Mouse (Mus musculus) midbrain, postnatal 0 days (tissue): Measurements from ENCODE around the gene D2hgdh. TPM values are rescaled to one million over a fixed set of nuclear protein-coding genes. Genes with fewer than 3 reads are reported as not detected.

Experiments used
- ATAC-seq: fragments of 200-750 bp; cut with Nextera tagmentation; 2 replicates; pipeline ENCODE4 v1.8.0; 2017; ENCODE audit warnings: moderate number of reproducible peaks, mild to moderate bottlenecking, moderate TSS enrichment, moderate library complexity; ENCODE audit not compliant: low FRiP score
- DNase-seq: peaks from one replicate; pipeline ENCODE4 v3.0.0-alpha.2; 2015; ENCODE audit warnings: low spot score
- H3K27ac ChIP-seq: fragments of 300-500 bp; sonication (generic); 2 replicates; pipeline ENCODE4 v1.5.1; 2014; ENCODE audit warnings: low read depth, mild to moderate bottlenecking, low read length, mixed read lengths
- H3K27me3 ChIP-seq: fragments of 300-500 bp; sonication (generic); 2 replicates; pipeline ENCODE4 v1.6.1; 2014; ENCODE audit warnings: low read length, control low read depth, mixed read lengths; ENCODE audit not compliant: insufficient read depth
- H3K36me3 ChIP-seq: fragments of 300-500 bp; sonication (generic); 2 replicates; pipeline ENCODE4 v1.6.1; 2014; ENCODE audit warnings: low read length, control low read depth, mixed read lengths; ENCODE audit not compliant: insufficient read depth
- H3K4me1 ChIP-seq: fragments of 300-500 bp; sonication (generic); 2 replicates; pipeline ENCODE4 v1.6.1; 2014; ENCODE audit warnings: mild to moderate bottlenecking, control low read depth, antibody characterized with exemption, low read length, mixed read lengths; ENCODE audit not compliant: insufficient read depth
- H3K4me2 ChIP-seq: fragments of 300-500 bp; sonication (generic); 2 replicates; pipeline ENCODE4 v1.6.1; 2014; ENCODE audit warnings: low read depth, mild to moderate bottlenecking, low read length, mixed read lengths; ENCODE audit not compliant: poor library complexity, severe bottlenecking
- H3K4me3 ChIP-seq: fragments of 300-500 bp; sonication (generic); 2 replicates; pipeline ENCODE4 v1.5.1; 2014; ENCODE audit warnings: low read depth, mild to moderate bottlenecking, low read length, moderate library complexity
- H3K9ac ChIP-seq: fragments of 300-500 bp; sonication (generic); replicated peaks from 2 replicates; pipeline ENCODE4 v1.6.1; 2014; ENCODE audit warnings: mild to moderate bottlenecking, low read length, moderate library complexity, mixed read lengths; ENCODE audit not compliant: poor library complexity, severe bottlenecking
- H3K9me3 ChIP-seq: fragments of 300-500 bp; sonication (generic); 2 replicates; pipeline ENCODE4 v1.6.1; 2016; ENCODE audit warnings: low read length, control low read depth
- CTCF ChIP-seq: IDR thresholded peaks from 2 replicates; pipeline ENCODE4 v1.5.1; 2016; ENCODE audit warnings: antibody characterized with exemption, mild to moderate bottlenecking
- WGBS: fragments of 180-500 bp; shearing (Covaris S2); extraction: QIAGEN DNeasy Blood & Tissue Kit; methylation state at CpG from one replicate; pipeline ENCODE4 v1.1.7; 2014; 5-methylcytosine and 5-hydroxymethylcytosine counted together
- polyA plus RNA-seq: library from polyadenylated mRNA; unstranded; fragments of >200 nt; fragmentation: Nextera tagmentation; extraction: Ambion mirVana; gene quantifications from 2 replicates; pipeline ENCODE4 v1.2.1, GENCODE M21; 2015
- total RNA-seq: library from RNA; depleted of rRNA; stranded (reverse); fragments of >200 nt; gene quantifications from 2 replicates; pipeline ENCODE4 v1.2.3, GENCODE M21; 2014

D2hgdh gene
- total and polyA plus RNA-seq, 2 experiments from 2014 or later = 8.6 to 20.0 TPM

DNA sequence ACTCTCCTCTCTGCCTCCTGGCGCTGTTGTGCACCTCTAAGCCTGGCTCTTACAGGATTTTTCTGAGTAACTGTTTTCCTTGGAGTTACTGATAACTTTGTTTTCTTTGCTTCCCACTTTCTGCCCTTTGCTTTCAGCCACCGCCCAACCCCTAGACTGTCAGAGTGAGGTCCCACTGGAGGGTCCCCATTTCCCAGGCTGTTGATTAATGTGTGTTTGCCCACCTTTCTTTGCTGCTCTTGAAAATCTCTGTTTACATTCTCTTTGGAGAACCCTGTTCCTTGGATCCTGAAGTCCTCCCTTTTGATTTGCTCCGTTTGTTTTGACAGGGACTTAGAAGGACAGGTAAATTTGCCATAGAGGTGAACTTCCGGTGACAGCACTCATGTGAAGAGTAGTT lies 15.8 kb upstream of the D2hgdh start:
- no peaks in the 10 kb centered on the region for H3K9me3 ChIP-seq
- no peaks in the 10 kb centered on the region for H3K27me3 ChIP-seq
- H3K4me1 ChIP-seq = peaks cover 4% of the 10 kb centered on the region; the same call in 1 of the 2 replicates
- peaks cover 37% of the 10 kb centered on the region for H3K36me3 ChIP-seq
- 95% methylated on average over 4 of the region's 4 CpGs for whole genome bisulfite sequencing
- H3K4me2 ChIP-seq = no peak overlapping the region
- DNase-seq = no peak
- no peak overlapping the region for H3K9ac ChIP-seq
- no peak overlapping the region for H3K4me3 ChIP-seq
- ATAC-seq = no peak
- TF ChIP-seq CTCF = no peak
- H3K27ac ChIP-seq = no peak overlapping the region

GRCm38 (mm10) chr1:93810011-93810410 lies 14.7 kb upstream of the D2hgdh start:
- TF ChIP-seq CTCF = no peak
- Histone ChIP-seq H3K4me3 (no peak overlapping the region), H3K27me3 (no peaks in the 10 kb centered on the region), H3K36me3 (peaks cover 43% of the 10 kb centered on the region), H3K9me3 (no peaks in the 10 kb centered on the region), H3K4me2 (no peak overlapping the region), H3K9ac (no peak overlapping the region), H3K27ac (no peak overlapping the region), H3K4me1 (no peaks in the 10 kb centered on the region)
- DNase-seq (no peak), ATAC-seq (no peak)
- WGBS = 92% methylated on average over 3 of the region's 3 CpGs

- Histone ChIP-seq H3K4me3 (no peak overlapping the region), H3K36me3 (peaks cover 54% of the 10 kb centered on the region), H3K4me1 (no peaks in the 10 kb centered on the region), H3K9ac (no peak overlapping the region), H3K9me3 (no peaks in the 10 kb centered on the region), H3K27ac (no peak overlapping the region), H3K27me3 (no peaks in the 10 kb centered on the region), H3K4me2 (no peak overlapping the region)
- TF ChIP-seq CTCF = no peak
- ATAC-seq (no peak), DNase-seq (no peak)
- 93% methylated on average over 8 of the region's 8 CpGs for WGBS
Measured at GRCm38 (mm10) chr1:93811495-93812039, 13.1 kb upstream of the D2hgdh start.

DNA sequence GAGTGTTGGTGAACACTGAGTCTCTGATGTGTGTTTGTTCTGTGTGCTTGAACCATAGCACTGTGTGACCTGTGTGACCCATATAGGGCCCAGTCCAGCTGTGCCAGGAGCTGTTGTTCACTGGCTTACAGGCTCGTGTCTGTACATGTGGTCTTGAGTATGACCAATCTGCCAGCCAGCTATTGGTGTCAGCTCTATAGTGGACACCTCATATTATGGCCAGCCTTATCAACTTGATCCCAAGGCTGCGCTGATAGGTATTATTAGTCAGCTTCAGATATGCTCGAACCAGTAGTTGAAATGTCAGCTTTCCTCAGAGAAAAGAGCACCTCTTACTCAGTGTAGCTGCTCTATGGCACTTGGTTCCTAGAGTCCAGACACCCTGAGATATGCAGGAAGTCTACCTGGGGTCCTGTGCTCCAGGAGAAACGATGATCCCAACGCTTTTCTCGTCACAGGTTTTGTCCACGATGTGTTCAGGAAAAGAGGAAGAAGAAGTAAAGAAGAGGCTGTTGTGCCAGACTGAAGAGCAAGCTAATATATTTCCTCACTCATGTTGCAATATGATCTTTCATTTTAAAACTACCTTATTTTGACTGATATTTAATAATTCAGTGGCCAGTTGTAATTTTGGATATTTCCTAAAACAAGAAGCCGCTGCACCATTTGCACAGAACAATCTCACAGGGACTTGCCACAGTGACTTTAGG lies 6.7 kb upstream of the D2hgdh start:
- DNase-seq = no peak
- Histone ChIP-seq H3K4me1 (no peaks in the 10 kb centered on the region), H3K27ac (no peak overlapping the region), H3K27me3 (no peaks in the 10 kb centered on the region), H3K9ac (no peak overlapping the region), H3K9me3 (no peaks in the 10 kb centered on the region), H3K4me2 (no peak overlapping the region), H3K36me3 (peaks cover 59% of the 10 kb centered on the region), H3K4me3 (no peak overlapping the region)
- ATAC-seq = no peak
- 95% methylated on average over 8 of the region's 8 CpGs for WGBS
- TF ChIP-seq CTCF = no peak

DNA sequence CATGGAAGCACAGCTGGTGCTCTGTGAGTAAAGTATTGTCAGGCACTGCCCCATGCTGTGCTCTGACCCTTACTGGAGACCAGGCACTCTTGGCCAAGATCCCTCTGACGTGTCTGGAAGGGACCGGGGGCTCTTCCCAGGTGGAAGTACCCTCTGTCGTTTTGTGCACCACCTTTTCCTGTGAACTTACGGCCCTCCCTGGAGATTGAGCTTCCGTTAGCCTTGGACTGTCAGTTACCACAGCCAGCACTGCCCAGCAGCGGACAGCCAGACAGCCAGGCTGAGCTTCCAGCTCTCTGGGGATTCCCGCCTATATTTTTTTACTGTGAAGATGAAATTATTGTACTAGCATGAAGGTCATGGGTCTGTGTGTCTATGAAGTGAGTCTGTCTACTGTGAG lies 6.0 kb upstream of the D2hgdh start:
- Histone ChIP-seq H3K27ac (no peak overlapping the region), H3K36me3 (peaks cover 53% of the 10 kb centered on the region), H3K27me3 (no peaks in the 10 kb centered on the region), H3K4me1 (no peaks in the 10 kb centered on the region), H3K9me3 (no peaks in the 10 kb centered on the region), H3K4me3 (no peak overlapping the region), H3K9ac (no peak overlapping the region), H3K4me2 (no peak overlapping the region)
- 76% methylated on average over 7 of the region's 7 CpGs for WGBS
- no peak for TF ChIP-seq CTCF
- DNase-seq (no peak), ATAC-seq (no peak)

- 70% methylated on average over 3 of the region's 3 CpGs for WGBS
- Histone ChIP-seq H3K36me3 (peaks cover 8% of the 10 kb centered on the region), H3K27me3 (no peaks in the 10 kb centered on the region), H3K9ac (no peak overlapping the region), H3K4me3 (no peak overlapping the region), H3K4me1 (no peaks in the 10 kb centered on the region), H3K4me2 (no peak overlapping the region), H3K9me3 (no peaks in the 10 kb centered on the region), H3K27ac (peak overlapping the region; percentile 95; the same call in 1 of the 2 replicates)
- ATAC-seq (no peak), DNase-seq (no peak)
- TF ChIP-seq CTCF = no peak
Measured at GRCm38 (mm10) chr1:93823796-93824495, 763 bp upstream of the D2hgdh start.
